Mouse (Mus musculus): ENCODE measurements at regions not wholly inside any gene's neighbourhood (a gene's known extent, or its start where the extent isn't known, plus 50 kb on each side); places are given as distances from the start of the nearest gene placed in this dataset.

DNA sequence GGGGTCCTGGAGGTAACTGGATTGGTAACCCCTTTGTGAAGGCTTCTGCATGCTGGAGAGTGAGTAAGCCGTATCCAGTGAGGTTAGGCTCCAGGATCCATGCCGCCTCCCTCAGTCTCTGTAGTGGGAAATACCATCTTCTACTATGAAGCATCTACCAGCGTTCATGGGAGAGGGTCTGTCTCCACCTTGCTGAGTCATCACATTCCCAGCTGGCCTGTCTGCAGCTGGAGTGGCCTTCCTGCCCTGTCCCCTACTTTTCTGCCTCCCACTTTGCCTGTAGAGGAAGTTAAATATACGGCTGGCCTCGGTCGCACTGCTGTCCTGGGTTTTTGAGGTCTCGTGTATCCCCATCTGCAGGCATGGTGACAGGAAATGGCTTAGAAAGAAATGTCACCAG lies 78.0 kb upstream of the Sec14l1 start:
- DNase-seq, result no peak

GRCm38 (mm10) chr11:117038282-117039106 lies 76.5 kb upstream of the Sec14l1 start:
- no peak for DNase-seq

- no peak for DNase-seq
Observed at GRCm38 (mm10) chr11:117040829-117041228, 74.1 kb upstream of the Sec14l1 start.

GRCm38 (mm10) chr11:117042336-117042735 lies 72.6 kb upstream of the Sec14l1 start:
- no peak for DNase-seq

DNA sequence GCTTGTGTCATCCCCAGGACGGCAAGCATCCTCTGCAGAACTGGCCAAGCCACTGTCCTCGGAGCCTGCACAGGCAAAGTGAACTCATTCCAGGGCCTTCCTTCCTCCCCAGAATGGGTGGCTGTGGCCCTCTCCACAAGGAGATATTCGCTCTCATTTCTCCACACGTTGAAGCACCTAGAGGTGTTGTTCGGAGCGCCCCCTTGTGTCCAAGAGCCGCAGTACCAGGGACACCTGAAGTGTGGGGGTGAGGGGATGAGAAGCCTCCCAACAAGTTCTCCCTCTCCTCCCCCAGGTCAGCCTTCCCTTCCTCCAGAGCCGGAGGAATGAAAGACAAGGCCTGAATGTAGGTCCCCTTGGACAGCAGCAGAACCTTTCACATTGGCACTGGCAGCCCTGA lies 71.4 kb upstream of the Sec14l1 start:
- peak; percentile 80 for DNase-seq

GRCm38 (mm10) chr11:117044731-117045130 lies 70.2 kb upstream of the Sec14l1 start:
- DNase-seq, result no peak

DNA sequence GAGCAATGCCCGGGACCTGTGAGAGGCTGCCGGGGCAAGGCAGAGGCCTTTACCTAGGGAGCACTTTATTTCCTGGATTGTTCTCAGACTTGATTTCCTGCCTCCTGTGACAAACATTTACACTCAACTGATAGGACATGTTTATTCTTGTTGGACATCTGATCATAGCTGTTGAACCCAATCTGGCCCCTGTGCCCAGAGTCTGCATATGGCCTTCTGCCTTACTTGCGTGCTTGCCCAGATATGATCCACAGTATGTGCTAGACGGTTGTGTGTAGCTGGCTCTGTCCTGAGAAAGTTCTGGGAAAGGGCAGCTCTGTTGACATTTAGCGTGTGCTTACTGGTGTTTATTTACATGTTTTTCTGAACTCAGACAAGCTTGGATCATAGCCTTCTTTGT lies 68.3 kb upstream of the Sec14l1 start:
- DNase-seq, result no peak

GRCm38 (mm10) chr11:117047172-117047950 lies 67.6 kb upstream of the Sec14l1 start:
- DNase-seq, result peak; percentile 64

- DNase-seq, result no peak
Observed at GRCm38 (mm10) chr11:117048911-117049310, 66.1 kb upstream of the Sec14l1 start.

DNA sequence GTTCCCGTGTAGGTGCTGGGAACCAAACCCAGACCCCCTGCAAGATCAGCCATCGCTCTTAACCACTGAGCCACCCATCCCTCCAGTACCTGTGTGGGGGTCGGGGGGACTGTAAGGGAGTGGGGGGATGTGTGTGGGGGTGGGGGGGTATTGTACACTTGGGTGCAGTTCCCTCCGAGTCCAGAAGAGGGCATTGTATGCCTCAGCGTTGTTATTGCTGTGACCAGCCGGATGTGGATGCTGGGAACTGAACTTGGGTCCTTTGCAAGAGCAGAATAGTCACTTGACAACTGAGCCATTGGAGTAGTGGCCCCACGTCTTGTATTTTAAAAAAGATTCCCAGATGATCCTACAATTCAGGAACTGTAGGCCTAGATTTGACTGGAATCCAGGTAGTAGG lies 64.2 kb upstream of the Sec14l1 start:
- DNase-seq, result no peak

GRCm38 (mm10) chr11:117056958-117057357 lies 58.0 kb upstream of the Sec14l1 start:
- DNase-seq, result peak; percentile 67

- DNase-seq, result peak; percentile 59
Observed at GRCm38 (mm10) chr11:117057451-117057850, 57.5 kb upstream of the Sec14l1 start.

DNA sequence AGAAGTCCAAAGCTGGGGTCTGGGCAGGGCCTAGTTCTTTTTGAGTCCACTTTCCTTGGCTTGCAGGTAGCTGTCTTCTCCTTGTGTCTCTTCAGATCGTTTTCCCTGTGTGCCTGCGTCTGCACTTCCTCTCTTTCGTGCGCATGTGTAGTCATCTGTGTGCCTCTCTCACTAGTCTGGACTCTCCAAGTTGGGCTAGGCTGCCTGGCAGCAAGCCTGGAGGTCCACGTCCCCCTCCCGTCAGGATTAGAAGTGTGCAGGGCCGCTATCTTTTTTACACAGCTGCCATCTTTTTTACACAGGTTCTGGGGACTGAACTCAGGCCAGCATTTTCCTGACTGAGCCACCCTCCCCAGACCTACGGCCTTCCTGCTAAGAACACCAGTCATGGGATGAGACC lies 55.8 kb upstream of the Sec14l1 start:
- DNase-seq, result no peak

DNA sequence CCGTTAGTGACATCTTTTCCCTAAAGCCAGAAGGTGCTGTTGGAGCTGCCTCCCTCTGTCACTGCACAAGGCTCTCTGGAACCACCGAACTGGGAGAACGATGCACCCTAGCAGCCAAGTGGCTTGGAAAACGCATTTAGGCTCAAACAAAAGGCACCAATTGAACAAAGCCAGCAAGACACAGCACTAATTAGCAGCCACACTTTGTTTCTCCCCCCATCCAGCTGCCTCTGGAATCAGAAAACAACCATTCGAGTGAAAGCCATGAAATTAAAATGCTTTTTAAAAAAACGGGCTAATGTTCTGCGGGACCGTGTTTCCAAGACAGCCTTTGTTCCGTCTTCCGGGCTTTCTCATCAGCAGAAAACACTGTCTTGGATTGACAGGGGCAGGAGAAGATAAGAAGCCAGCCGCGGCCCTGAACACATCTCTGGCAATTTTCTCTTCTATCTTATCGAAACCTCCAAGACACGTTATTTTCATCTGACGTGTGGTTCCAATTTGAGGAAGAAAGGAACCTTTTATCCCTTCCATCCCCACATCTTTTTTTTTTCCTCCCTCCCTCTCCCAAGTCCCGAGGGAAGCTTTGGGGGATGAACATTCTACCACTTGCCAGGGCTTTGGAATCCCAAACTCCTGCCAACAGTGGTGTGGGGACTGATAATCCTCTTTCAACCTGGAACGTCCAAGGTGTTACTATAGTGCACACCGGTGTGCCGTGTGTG lies 54.8 kb upstream of the Sec14l1 start:
- no peak for DNase-seq

- DNase-seq, result no peak
Observed at GRCm38 (mm10) chr11:117060706-117061337, 54.1 kb upstream of the Sec14l1 start.

DNA sequence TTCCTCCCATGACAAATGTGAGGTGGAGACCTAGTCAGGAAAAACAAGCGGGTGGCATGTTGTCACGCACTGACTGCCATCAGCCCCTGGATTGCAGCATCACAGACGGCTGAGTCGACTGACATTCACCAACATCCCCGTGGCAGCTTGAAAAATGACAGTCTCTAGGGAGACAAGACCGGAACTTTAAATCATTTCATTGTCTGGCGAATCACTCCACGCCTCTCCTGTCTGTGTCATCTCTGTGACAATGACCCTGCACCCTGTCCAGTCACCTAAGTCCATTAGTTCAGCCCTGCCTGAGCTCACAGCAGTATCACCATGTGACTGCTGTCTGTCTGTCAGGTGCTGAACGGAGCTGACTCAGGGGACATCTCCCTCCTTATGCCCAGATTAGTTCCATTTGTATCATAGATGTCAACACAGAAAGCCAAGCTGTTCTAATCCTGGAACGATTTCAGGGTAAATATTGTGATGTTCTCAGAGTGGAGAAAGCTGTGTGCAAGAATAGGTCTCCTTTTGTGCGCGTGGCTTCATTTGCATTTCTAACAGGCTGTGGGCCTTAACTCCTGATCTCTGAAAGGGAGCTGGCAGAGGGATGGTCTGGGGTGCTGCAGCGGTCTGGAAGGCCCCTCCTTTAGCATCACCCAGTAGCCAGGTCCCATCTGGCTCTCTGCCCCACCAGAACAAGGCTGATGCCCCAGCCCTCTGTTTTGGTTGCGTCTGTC lies 52.0 kb upstream of the Sec14l1 start:
- DNase-seq, result no peak
